Mouse (Mus musculus) ES-Bruce4 (cell line): Measurements from ENCODE around the gene Sptb.

ENCODE experiments used
- CTCF ChIP-seq: IDR thresholded peaks from one replicate; pipeline ENCODE4 v1.8.1; 2011; ENCODE audit warnings: low read depth, low read length
- EP300 ChIP-seq: IDR thresholded peaks from 2 replicates; pipeline ENCODE4 v1.6.1; 2011; ENCODE audit warnings: low read depth, low read length; ENCODE audit not compliant: insufficient read depth
- POLR2A ChIP-seq: IDR thresholded peaks from one replicate; pipeline ENCODE4 v1.8.1; 2011; ENCODE audit warnings: low read length; ENCODE audit not compliant: insufficient read depth

DNA sequence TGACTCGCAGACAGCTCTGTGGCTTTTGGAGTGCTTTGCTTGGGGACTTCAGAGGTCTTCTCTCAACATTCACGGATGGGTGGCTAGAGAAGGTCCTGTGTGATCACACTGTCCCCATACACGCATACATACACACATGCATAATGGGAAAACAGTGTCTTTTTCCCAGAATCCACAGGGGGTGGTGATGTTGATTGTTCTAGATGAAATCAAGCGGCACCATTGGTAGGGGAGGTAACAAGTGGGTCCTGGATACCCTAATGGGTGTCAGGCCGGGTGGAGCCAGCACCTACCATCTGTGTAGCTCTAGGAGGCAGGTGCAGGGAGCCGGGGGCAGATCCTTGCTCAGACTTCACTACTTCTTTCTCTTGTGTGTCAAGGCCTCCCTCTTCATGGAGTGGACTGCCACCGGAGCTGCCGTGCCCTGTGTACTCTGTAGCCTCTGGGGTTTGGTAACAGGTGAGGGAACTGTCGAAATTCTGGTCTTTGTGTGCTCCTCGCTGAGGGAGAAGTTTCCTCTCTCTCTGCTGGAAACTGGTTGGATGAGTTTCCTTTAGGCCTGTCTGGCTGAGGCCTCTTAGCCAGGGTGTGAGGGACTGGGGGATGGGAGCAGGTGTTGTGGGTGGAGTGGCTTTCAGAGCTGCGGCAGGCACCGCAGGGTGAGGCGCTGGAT lies 162.8 kb downstream of the Sptb start:
- TF ChIP-seq POLR2A (no peak), CTCF (no peak), EP300 (peak; percentile 95)
